Mouse (Mus musculus) forebrain, embryonic 15.5 days (tissue): Measurements from ENCODE around the gene Csrnp2. TPM values are rescaled to one million over a fixed set of nuclear protein-coding genes. Genes with fewer than 3 reads are reported as not detected.
"Not testable (repeated sequence)": the region's sequence is repeated elsewhere in the genome, so short reads cannot be mapped to it uniquely, and the experiment has no call there.

Experiments
- ATAC-seq: fragments of 200-750 bp; cut with Nextera tagmentation; replicated peaks from 2 replicates; pipeline ENCODE4 v1.8.0; 2017; ENCODE audit warnings: mild to moderate bottlenecking, moderate TSS enrichment, moderate library complexity
- H3K27ac ChIP-seq: fragments of 300-500 bp; sonication (generic); replicated peaks from 2 replicates; pipeline ENCODE4 v1.5.1; 2015; ENCODE audit warnings: mild to moderate bottlenecking, inconsistent platforms
- H3K27me3 ChIP-seq: fragments of 300-500 bp; sonication (generic); 2 replicates; pipeline ENCODE4 v1.6.1; 2015; ENCODE audit warnings: inconsistent platforms
- H3K36me3 ChIP-seq: fragments of 300-500 bp; sonication (generic); 2 replicates; pipeline ENCODE4 v1.6.1; 2015; ENCODE audit warnings: mild to moderate bottlenecking, inconsistent platforms
- H3K4me1 ChIP-seq: fragments of 300-500 bp; sonication (generic); 2 replicates; pipeline ENCODE4 v1.6.1; 2015; ENCODE audit warnings: inconsistent platforms
- H3K4me2 ChIP-seq: fragments of 300-500 bp; sonication (generic); replicated peaks from 2 replicates; pipeline ENCODE4 v1.6.1; 2015; ENCODE audit warnings: mild to moderate bottlenecking, inconsistent platforms
- H3K4me3 ChIP-seq: fragments of 300-500 bp; sonication (generic); 2 replicates; pipeline ENCODE4 v1.5.1; 2015; ENCODE audit warnings: mild to moderate bottlenecking, inconsistent platforms
- H3K9ac ChIP-seq: fragments of 300-500 bp; sonication (generic); replicated peaks from 2 replicates; pipeline ENCODE4 v1.6.1; 2015; ENCODE audit warnings: mild to moderate bottlenecking, inconsistent platforms
- H3K9me3 ChIP-seq: fragments of 300-500 bp; sonication (generic); 2 replicates; pipeline ENCODE4 v1.6.1; 2016; ENCODE audit warnings: inconsistent platforms
- WGBS: fragments of 180-500 bp; shearing (Covaris S2); methylation state at CpG from one replicate; pipeline ENCODE4 v1.1.7; 2015; ENCODE audit warnings: mixed read lengths; 5-methylcytosine and 5-hydroxymethylcytosine counted together
- polyA plus RNA-seq: library from polyadenylated mRNA; unstranded; fragments of >200 nt; fragmentation: Nextera tagmentation; extraction: Ambion mirVana; gene quantifications from 2 replicates; pipeline ENCODE4 v1.2.1, GENCODE M21; 2015

The Csrnp2 gene
- polyA plus RNA-seq: 54.9 and 55.6 TPM in 2 replicates

DNA sequence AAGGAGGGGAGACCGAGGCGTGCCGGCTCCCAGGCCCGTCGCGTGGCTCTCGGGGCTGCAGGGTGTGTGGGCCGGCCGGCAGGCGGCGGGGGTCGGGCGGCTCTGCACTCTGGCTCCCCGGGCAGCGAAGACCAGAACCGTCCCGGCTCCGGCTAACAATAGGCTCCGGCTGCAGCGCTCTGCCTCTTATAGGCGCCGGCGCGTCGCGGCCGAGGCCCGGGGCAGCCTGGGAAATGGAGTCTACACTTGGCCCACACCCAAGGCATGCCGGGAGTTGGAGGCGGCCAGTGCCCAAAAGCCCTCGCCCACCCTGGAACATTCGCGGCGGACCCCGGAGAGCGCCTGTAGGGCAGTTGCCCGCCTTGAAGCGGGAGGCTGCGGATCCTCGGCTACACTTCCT, at the start of gene Csrnp2:
Csrnp2 (minus strand) TSS at position 387 of the 400 bp plus-strand sequence.
- ATAC-seq: peak; percentile 98
- Histone ChIP-seq H3K27ac (peak within 1 kb of the TSS; percentile 97), H3K9ac (peak within 1 kb of the TSS; percentile 93), H3K4me3 (peak within 1 kb of the TSS; percentile 77), H3K36me3 (no peaks in the 10 kb centered on the region), H3K27me3 (no peaks in the 10 kb centered on the region), H3K9me3 (no peaks in the 10 kb centered on the region), H3K4me2 (peak within 1 kb of the TSS; percentile 81), H3K4me1 (peaks cover 40% of the 10 kb centered on the region)
- WGBS: under 1% methylated on average over 40 of the region's 40 CpGs

DNA sequence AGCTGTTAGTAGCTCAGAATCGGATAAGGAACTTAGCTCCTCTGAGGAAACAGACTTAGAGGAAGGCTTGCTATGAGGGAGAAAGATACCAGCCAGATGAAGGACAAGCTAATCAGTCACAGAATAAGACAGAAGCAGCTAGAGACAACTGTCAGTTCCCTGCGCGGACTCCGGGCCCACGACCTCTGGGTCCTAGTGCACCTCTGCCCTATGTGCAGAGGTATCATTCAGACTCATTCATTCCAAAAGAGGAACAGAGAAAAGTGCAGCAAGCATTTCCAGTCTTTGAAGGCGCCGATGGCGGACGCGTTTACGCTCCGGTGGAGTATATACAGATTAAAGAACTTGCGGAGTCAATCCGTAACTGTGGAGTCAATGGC, 48.4 kb upstream of the Csrnp2 start:
- H3K9ac ChIP-seq, H3K4me3 ChIP-seq, H3K27ac ChIP-seq, H3K36me3 ChIP-seq, ATAC-seq, H3K4me2 ChIP-seq, H3K9me3 ChIP-seq, H3K4me1 ChIP-seq, H3K27me3 ChIP-seq: not testable (repeated sequence)
- 97% methylated on average over 14 of the region's 14 CpGs for WGBS

DNA sequence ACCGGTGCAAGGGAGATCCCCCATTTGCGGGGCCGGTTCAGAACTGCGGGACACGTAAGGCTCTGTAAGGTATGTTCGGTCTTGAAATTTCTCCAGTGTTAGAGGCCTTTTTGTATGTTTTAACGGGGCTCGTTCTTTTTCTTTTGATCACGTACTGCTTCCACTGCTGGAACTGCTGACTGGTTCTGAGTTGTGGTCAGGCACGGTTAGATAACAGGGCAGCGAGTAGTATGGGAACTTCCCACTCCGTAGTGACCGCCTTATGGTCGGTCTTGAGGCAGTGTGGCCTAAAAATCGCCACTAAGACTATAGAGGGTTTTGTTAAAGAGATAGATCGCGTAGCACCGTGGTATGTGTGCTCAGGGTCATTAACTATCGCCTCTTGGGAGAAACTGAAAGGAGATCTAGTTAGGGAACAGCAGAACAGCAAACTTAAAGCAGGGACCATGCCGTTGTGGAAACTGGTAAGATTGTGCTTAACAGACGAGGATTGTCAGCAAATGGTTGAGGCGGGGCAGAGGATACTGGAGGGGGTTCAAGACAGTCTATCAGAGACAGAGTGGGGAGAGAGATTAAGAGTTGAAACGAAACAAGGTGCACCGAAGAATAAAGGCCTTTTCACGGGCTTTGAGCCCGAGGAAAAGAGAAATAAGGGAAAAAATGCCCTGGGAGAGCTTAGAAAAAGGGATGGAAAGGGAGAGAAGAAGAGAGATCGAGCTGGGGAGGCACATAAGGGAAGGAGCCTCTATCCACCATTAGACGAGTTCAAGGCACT, 47.8 kb upstream of the Csrnp2 start:
- not testable (repeated sequence) for H3K4me3 ChIP-seq, H3K9ac ChIP-seq, H3K4me2 ChIP-seq, H3K27ac ChIP-seq, H3K27me3 ChIP-seq, H3K4me1 ChIP-seq, H3K9me3 ChIP-seq, ATAC-seq, H3K36me3 ChIP-seq
- 96% methylated on average over 28 of the region's 28 CpGs for WGBS

DNA sequence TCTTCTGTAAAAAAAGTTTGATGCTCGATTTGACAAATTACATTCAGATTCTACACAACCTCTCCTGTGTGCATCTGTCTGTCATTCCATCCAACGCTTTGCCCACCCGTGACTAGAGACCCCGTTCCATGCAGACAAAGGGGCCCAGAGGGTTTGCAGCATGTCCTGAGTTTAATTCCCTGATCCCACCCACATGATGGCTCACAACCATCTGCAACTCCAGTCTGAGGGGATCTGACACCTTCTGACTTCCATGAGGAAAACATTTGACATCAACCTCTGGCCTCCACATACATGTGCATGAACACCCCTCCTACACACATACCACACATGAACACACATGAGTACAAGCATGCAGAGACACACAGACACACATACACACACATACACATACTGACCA, 46.1 kb upstream of the Csrnp2 start:
- ATAC-seq: no peak
- 94% methylated on average over 4 of the region's 4 CpGs for WGBS

DNA sequence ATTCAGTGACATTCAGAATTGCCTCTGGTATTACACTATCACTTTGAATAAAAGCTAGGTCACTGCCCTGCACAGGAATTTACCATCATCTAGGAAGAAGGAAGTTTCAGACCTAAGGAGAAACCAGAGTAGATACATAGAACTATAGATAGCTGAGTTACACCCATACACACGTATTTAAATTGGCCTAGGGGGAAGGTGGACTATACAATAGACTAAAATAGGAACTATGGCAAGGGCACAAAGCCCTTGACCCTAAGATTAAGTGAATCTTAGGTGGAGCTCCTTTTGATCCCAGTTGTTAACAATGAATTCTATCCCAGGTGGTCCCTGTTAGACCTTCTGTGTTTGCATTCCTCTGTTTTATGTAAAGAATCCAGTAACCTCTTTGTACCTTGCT, 45.7 kb upstream of the Csrnp2 start:
- not testable (repeated sequence) for H3K36me3 ChIP-seq, H3K4me1 ChIP-seq, ATAC-seq, H3K27ac ChIP-seq, H3K27me3 ChIP-seq, H3K9me3 ChIP-seq, H3K9ac ChIP-seq, H3K4me2 ChIP-seq, H3K4me3 ChIP-seq
- 78% methylated on average over 1 of the region's 1 CpGs for WGBS

More for the DNA sequence above, 46.1 kb upstream of the Csrnp2 start:
- Histone ChIP-seq H3K4me3 (no peak overlapping the region), H3K4me2 (no peak overlapping the region), H3K4me1 (no peaks in the 10 kb centered on the region), H3K9me3 (no peaks in the 10 kb centered on the region), H3K36me3 (no peaks in the 10 kb centered on the region; the same call in 1 of the 2 replicates), H3K27ac (no peak overlapping the region), H3K9ac (no peak overlapping the region), H3K27me3 (no peaks in the 10 kb centered on the region)

DNA sequence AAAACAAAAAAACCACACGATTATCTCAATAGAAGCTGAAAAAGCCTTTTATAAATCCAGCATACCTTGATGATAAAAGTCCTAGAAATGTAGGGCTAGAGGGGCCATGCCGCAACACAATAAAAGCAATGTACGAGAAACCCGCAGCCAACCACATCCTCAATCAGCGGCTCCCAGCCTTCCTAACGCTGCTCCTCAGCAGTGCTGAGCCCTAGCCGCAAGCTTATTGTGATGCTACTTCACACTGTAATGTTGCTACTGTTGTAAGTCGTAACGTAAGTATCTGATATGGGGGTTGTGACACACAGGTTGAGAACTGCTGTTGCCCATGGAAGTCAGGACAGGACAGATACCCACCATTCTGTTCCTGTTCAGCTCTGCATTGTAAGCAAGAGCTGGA, 44.1 kb upstream of the Csrnp2 start:
- Histone ChIP-seq H3K4me2 (no peak overlapping the region), H3K9ac (no peak overlapping the region), H3K27ac (no peak overlapping the region), H3K4me1 (no peaks in the 10 kb centered on the region), H3K4me3 (no peak overlapping the region), H3K27me3 (no peaks in the 10 kb centered on the region), H3K9me3 (no peaks in the 10 kb centered on the region), H3K36me3 (no peaks in the 10 kb centered on the region; the same call in 1 of the 2 replicates)
- WGBS: 94% methylated on average over 9 of the region's 9 CpGs
- ATAC-seq: no peak

DNA sequence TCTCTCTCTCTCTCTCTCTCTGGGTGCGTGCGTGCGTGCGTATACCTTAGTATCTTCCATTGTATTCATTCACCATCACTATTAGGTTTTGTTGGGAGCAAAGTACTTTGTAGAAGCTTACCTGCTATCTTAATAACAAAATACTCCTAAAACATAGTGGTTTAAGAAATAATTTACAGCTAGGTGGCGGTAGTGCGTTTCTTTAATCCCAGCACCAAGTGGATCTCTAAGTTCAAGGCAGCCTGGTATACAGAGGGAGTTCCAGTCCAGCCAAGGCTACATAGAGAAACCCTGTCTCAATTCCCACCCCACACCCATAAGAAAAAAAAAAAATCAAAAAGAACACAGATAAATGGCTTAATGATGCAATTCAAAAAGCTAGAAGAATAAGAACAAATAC, 42.6 kb upstream of the Csrnp2 start:
- H3K27ac ChIP-seq: no peak overlapping the region
- no peaks in the 10 kb centered on the region for H3K4me1 ChIP-seq
- no peak overlapping the region for H3K4me3 ChIP-seq
- no peak overlapping the region for H3K9ac ChIP-seq
- no peak for ATAC-seq
- no peaks in the 10 kb centered on the region for H3K27me3 ChIP-seq
- no peaks in the 10 kb centered on the region for H3K9me3 ChIP-seq
- no peak overlapping the region for H3K4me2 ChIP-seq
- H3K36me3 ChIP-seq: no peaks in the 10 kb centered on the region; the same call in 1 of the 2 replicates
- 88% methylated on average over 6 of the region's 6 CpGs for WGBS

DNA sequence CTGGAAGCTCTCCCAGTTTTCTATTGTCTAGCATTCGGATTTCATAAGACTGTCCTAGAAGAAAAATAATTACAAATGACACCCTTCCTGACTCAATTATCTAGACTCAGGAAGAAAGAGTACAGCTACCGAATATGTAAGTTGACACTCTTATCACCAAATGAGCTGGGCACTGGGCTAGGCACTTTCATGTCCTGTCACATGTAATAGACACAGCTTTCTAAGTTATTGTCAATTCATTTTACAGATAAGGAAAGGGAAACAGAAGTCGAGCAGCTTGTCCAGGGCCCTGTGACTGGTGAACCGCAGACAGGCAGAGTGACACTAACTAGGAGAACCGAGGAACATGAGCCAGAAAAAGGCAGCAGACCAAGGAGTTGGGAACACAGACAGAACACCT, 32.6 kb upstream of the Csrnp2 start:
- WGBS: 88% methylated on average over 5 of the region's 5 CpGs
- Histone ChIP-seq H3K9me3 (no peaks in the 10 kb centered on the region), H3K27me3 (no peaks in the 10 kb centered on the region), H3K27ac (no peak overlapping the region), H3K36me3 (peaks cover 5% of the 10 kb centered on the region; the same call in 1 of the 2 replicates), H3K9ac (no peak overlapping the region), H3K4me3 (no peak overlapping the region), H3K4me2 (no peak overlapping the region), H3K4me1 (no peaks in the 10 kb centered on the region)
- ATAC-seq: no peak

DNA sequence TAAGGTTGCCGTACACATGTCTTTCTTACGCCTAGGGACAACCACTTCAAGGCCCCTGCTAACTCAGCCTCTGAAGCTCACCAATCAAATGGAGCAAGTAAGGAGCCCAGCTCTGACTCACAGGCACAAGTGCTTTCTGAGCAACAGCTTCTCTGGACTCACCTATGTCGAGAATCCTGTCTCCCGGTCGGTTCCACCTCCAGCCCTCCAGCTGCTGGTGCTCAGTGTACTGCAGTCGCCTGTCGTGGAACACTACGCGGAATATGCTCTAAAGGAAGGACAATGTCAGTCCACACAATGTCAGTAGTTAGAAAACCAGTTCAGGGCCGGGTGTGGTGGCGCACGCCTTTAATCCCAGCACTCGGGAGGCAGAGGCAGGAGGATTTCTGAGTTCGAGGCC, 30.1 kb upstream of the Csrnp2 start:
- WGBS: 95% methylated on average over 14 of the region's 14 CpGs
- Histone ChIP-seq H3K36me3 (peaks cover 10% of the 10 kb centered on the region; the same call in 1 of the 2 replicates), H3K4me3 (no peak overlapping the region), H3K27ac (no peak overlapping the region), H3K9me3 (no peaks in the 10 kb centered on the region), H3K27me3 (no peaks in the 10 kb centered on the region), H3K4me2 (no peak overlapping the region), H3K9ac (no peak overlapping the region), H3K4me1 (no peaks in the 10 kb centered on the region)
- no peak for ATAC-seq

DNA sequence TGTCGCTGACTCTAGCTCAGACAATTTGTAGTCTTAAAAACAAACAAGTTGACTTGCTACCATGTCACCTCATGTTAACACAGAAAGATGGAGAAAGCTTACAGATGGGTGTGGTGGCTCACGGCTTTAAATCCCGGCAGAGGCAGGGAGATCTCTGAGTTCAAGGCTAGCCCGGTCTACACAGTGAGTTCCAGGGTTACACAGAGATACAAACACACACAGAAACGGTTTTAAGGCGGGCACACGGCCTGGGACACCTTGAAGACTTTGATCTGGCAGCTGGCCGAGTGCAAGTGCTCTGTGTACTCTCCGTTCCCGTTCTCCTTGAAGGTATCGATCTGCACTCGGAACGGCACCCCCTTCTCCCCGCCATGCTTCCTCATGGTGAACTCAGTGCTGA, 25.0 kb upstream of the Csrnp2 start:
- no peak for ATAC-seq
- WGBS: 94% methylated on average over 14 of the region's 14 CpGs
- Histone ChIP-seq H3K27ac (no peak overlapping the region), H3K4me2 (no peak overlapping the region), H3K9me3 (no peaks in the 10 kb centered on the region), H3K4me1 (no peaks in the 10 kb centered on the region), H3K9ac (no peak overlapping the region), H3K27me3 (no peaks in the 10 kb centered on the region), H3K36me3 (peaks cover 28% of the 10 kb centered on the region), H3K4me3 (no peak overlapping the region)

DNA sequence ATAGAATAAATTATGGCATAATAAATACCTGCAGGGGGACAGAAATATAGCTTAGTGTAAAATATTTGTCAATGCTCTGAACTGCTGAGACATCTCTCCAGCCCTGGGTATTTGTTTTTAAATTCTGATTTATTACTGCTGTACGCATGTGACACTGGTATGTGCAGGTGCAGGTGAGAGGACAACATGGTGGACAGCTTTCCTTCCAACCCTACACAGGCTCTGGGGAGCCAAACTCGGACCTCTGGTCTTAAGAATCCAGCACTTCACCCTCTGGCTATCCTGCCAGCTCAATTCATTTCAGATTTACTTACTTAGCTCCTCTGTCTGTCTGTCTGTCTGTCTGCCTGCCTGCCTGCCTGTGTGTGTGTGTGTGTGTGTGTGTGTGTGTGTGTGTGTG, 19.8 kb upstream of the Csrnp2 start:
- no peak overlapping the region for H3K27ac ChIP-seq
- WGBS: 85% methylated on average over 2 of the region's 2 CpGs

DNA sequence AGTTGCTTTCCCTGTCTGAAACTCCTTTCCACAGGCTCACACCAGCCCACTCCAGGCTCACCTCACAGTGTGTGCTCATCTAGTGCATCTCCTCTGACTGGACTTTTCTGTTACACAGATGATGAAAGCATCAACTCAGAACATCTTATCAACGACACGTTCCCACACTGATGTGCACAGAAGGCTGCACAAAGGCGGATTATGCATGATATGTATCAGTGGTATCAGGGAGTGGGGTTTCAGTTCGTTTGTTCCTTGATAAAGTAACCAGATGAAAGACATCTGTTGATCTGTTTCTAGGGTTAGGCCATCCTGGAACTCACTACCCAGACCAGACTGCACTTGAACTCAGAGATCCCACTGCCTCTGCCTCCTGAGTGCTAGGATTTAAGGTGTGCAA, 18.1 kb upstream of the Csrnp2 start:
- Histone ChIP-seq H3K4me2 (no peak overlapping the region), H3K36me3 (peaks cover 58% of the 10 kb centered on the region), H3K4me3 (no peak overlapping the region), H3K4me1 (no peaks in the 10 kb centered on the region), H3K9ac (no peak overlapping the region), H3K9me3 (no peaks in the 10 kb centered on the region), H3K27ac (no peak overlapping the region), H3K27me3 (no peaks in the 10 kb centered on the region)
- 91% methylated on average over 4 of the region's 4 CpGs for WGBS
- no peak for ATAC-seq

More for the DNA sequence above, 19.8 kb upstream of the Csrnp2 start:
- no peak overlapping the region for H3K4me2 ChIP-seq
- ATAC-seq: no peak
- peaks cover 60% of the 10 kb centered on the region for H3K36me3 ChIP-seq
- H3K4me1 ChIP-seq: no peaks in the 10 kb centered on the region
- no peaks in the 10 kb centered on the region for H3K9me3 ChIP-seq
- no peaks in the 10 kb centered on the region for H3K27me3 ChIP-seq
- no peak overlapping the region for H3K4me3 ChIP-seq
- H3K9ac ChIP-seq: no peak overlapping the region

DNA sequence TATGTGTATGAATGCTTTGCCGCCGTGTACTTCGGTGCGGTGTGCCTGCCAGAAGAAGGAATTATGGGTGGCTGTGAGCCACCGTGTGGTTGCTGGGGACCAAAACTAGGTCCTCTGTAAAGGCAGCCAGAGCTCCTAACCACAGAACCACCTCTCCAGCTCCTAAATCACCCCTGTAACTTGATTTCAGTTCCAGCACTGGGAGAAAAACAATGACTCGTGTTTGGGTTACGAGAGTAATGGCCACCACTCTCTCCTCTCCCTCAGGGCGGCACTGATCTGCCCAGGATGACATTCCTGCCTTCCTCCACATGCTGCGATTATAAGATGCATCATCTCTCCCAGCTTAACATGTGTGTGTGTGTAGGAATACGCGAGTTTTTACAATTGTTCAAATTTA, 14.8 kb upstream of the Csrnp2 start:
- Histone ChIP-seq H3K4me2 (no peak overlapping the region), H3K27me3 (no peaks in the 10 kb centered on the region), H3K4me1 (no peaks in the 10 kb centered on the region), H3K9ac (no peak overlapping the region), H3K27ac (no peak overlapping the region), H3K4me3 (no peak overlapping the region), H3K9me3 (no peaks in the 10 kb centered on the region), H3K36me3 (peaks cover 71% of the 10 kb centered on the region)
- WGBS: 94% methylated on average over 11 of the region's 11 CpGs
- ATAC-seq: no peak
